Mouse (Mus musculus): ENCODE measurements at regions not wholly inside any gene's neighbourhood (a gene's known extent, or its start where the extent isn't known, plus 50 kb on each side); places are given as distances from the start of the nearest gene placed in this dataset.

- Histone ChIP-seq H3K9ac (replicated peaks; ENCODE audit: low read length, poor library complexity, severe bottlenecking) (no peak overlapping the region), H3K4me1 (ENCODE audit: insufficient read depth, low read length) (no peaks in the 10 kb centered on the region), H3K4me2 (ENCODE audit: low read depth, low read length, poor library complexity, severe bottlenecking) (no peak overlapping the region), H3K4me3 (ENCODE audit: low read depth, low read length) (no peak overlapping the region), H3K36me3 (ENCODE audit: insufficient read depth, low read length) (no peaks in the 10 kb centered on the region), H3K27me3 (ENCODE audit: insufficient read depth, low read length) (no peaks in the 10 kb centered on the region), H3K9me3 (ENCODE audit: low read length) (no peaks in the 10 kb centered on the region), H3K27ac (ENCODE audit: low read depth, low read length) (no peak overlapping the region)
- DNase-seq (ENCODE audit: low spot score): no peak
- no peak for ATAC-seq (ENCODE audit: low FRiP score)
- 79% methylated on average over 8 of the region's 8 CpGs for WGBS
- no peak for TF ChIP-seq CTCF (IDR thresholded peaks at IDR 0.05)
These were observed 57.8 kb downstream of the Dusp6 start for GRCm38 (mm10) chr10:99320797-99321196.

- H3K27me3 ChIP-seq (ENCODE audit: insufficient read depth, low read length): no peaks in the 10 kb centered on the region
- no peak for DNase-seq (ENCODE audit: low spot score)
- no peak overlapping the region for H3K4me3 ChIP-seq (ENCODE audit: low read depth, low read length)
- no peak for ATAC-seq (ENCODE audit: low FRiP score)
- H3K9me3 ChIP-seq (ENCODE audit: low read length): no peaks in the 10 kb centered on the region
- no peaks in the 10 kb centered on the region for H3K36me3 ChIP-seq (ENCODE audit: insufficient read depth, low read length)
- TF ChIP-seq CTCF (IDR thresholded peaks at IDR 0.05): no peak
- no peaks in the 10 kb centered on the region for H3K4me1 ChIP-seq (ENCODE audit: insufficient read depth, low read length)
- no peak overlapping the region for H3K9ac ChIP-seq (replicated peaks; ENCODE audit: low read length, poor library complexity, severe bottlenecking)
- 86% methylated on average over 8 of the region's 8 CpGs for WGBS
- H3K27ac ChIP-seq (ENCODE audit: low read depth, low read length): no peak overlapping the region
- H3K4me2 ChIP-seq (ENCODE audit: low read depth, low read length, poor library complexity, severe bottlenecking): no peak overlapping the region
These were observed 60.3 kb downstream of the Dusp6 start for GRCm38 (mm10) chr10:99323358-99323757.

DNA sequence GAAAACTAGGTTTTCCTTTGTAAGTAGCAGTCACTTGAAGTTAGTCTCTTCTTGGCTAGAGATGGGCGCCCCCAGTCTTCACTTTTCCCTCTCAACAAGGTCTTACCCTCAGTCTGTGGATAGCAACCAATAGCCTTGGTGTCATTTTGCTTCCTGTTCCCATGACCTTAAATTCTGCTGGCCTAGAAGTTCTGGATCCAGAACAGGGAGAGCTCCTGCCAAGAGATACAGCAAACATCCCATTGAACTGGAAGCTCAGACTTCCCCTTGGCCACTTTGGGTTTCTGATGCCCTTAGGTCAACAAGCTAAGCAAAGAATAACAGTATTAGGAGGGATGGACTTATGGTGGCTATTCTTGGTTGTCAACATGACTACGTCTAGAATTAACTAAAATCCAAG, 64.5 kb downstream of the Dusp6 start:
- 88% methylated on average over 2 of the region's 2 CpGs for WGBS
- Histone ChIP-seq H3K9ac (replicated peaks; ENCODE audit: low read length, poor library complexity, severe bottlenecking) (no peak overlapping the region), H3K27ac (ENCODE audit: low read depth, low read length) (no peak overlapping the region), H3K9me3 (ENCODE audit: low read length) (no peaks in the 10 kb centered on the region), H3K27me3 (ENCODE audit: insufficient read depth, low read length) (no peaks in the 10 kb centered on the region), H3K4me3 (ENCODE audit: low read depth, low read length) (no peak overlapping the region), H3K4me2 (ENCODE audit: low read depth, low read length, poor library complexity, severe bottlenecking) (no peak overlapping the region), H3K4me1 (ENCODE audit: insufficient read depth, low read length) (no peaks in the 10 kb centered on the region), H3K36me3 (ENCODE audit: insufficient read depth, low read length) (no peaks in the 10 kb centered on the region)
- ATAC-seq (ENCODE audit: low FRiP score) (no peak), DNase-seq (ENCODE audit: low spot score) (no peak)
- TF ChIP-seq CTCF (IDR thresholded peaks at IDR 0.05): no peak

DNA sequence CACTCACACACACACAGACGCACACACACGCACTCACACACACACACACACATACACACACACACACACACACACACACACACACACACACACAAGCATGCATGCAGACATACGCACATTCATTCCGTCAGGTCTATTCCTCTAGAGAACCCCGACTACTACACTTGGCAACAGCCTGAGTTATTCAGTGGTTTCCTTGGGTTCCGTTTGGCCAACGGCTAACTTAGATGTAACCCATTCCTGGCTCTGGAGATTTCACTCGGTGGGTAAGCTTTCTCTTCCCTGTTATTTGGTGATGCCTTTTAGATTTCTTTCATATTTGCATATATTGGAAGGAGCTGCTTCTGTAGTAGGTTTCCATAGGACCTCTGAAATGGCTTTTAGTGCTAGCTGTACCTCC, 65.5 kb downstream of the Dusp6 start:
- Histone ChIP-seq H3K4me3 (ENCODE audit: low read depth, low read length) (no peak overlapping the region), H3K27me3 (ENCODE audit: insufficient read depth, low read length) (no peaks in the 10 kb centered on the region), H3K4me1 (ENCODE audit: insufficient read depth, low read length) (no peaks in the 10 kb centered on the region), H3K9ac (replicated peaks; ENCODE audit: low read length, poor library complexity, severe bottlenecking) (no peak overlapping the region), H3K36me3 (ENCODE audit: insufficient read depth, low read length) (no peaks in the 10 kb centered on the region), H3K9me3 (ENCODE audit: low read length) (no peaks in the 10 kb centered on the region), H3K4me2 (ENCODE audit: low read depth, low read length, poor library complexity, severe bottlenecking) (no peak overlapping the region), H3K27ac (ENCODE audit: low read depth, low read length) (no peak overlapping the region)
- WGBS: 93% methylated on average over 8 of the region's 8 CpGs
- no peak for TF ChIP-seq CTCF (IDR thresholded peaks at IDR 0.05)
- DNase-seq (ENCODE audit: low spot score) (no peak), ATAC-seq (ENCODE audit: low FRiP score) (no peak)

GRCm38 (mm10) chr10:99329469-99329868, 66.4 kb downstream of the Dusp6 start:
- Histone ChIP-seq H3K27me3 (ENCODE audit: insufficient read depth, low read length) (no peaks in the 10 kb centered on the region), H3K9me3 (ENCODE audit: low read length) (no peaks in the 10 kb centered on the region), H3K27ac (ENCODE audit: low read depth, low read length) (no peak overlapping the region), H3K4me3 (ENCODE audit: low read depth, low read length) (no peak overlapping the region), H3K9ac (replicated peaks; ENCODE audit: low read length, poor library complexity, severe bottlenecking) (no peak overlapping the region), H3K36me3 (ENCODE audit: insufficient read depth, low read length) (no peaks in the 10 kb centered on the region), H3K4me1 (ENCODE audit: insufficient read depth, low read length) (no peaks in the 10 kb centered on the region), H3K4me2 (ENCODE audit: low read depth, low read length, poor library complexity, severe bottlenecking) (no peak overlapping the region)
- 87% methylated on average over 6 of the region's 6 CpGs for WGBS
- no peak for DNase-seq (ENCODE audit: low spot score)
- TF ChIP-seq CTCF (IDR thresholded peaks at IDR 0.05): no peak
- no peak for ATAC-seq (ENCODE audit: low FRiP score)

DNA sequence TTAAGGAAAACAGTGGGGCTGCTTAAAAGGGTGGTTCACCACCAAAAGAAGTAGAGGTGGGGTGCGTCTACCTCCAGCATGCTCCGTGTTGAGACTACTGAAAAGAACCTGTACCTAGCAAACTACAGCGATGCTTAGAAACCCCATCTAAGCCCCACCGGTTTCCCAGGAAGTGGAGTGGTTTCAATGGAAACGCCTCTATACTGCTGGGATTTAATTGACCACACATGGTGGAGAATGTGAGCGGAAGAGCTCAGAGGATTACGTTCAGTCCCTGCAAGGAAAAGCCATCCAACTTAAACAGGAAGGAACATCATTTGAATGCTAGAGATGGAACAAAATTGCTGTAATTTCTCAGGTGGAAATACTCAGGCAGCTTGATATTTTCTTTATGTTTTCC, 67.5 kb downstream of the Dusp6 start:
- ATAC-seq (ENCODE audit: low FRiP score): no peak
- Histone ChIP-seq H3K27ac (ENCODE audit: low read depth, low read length) (no peak overlapping the region), H3K4me3 (ENCODE audit: low read depth, low read length) (no peak overlapping the region), H3K4me1 (ENCODE audit: insufficient read depth, low read length) (no peaks in the 10 kb centered on the region), H3K4me2 (ENCODE audit: low read depth, low read length, poor library complexity, severe bottlenecking) (no peak overlapping the region), H3K27me3 (ENCODE audit: insufficient read depth, low read length) (no peaks in the 10 kb centered on the region), H3K9ac (replicated peaks; ENCODE audit: low read length, poor library complexity, severe bottlenecking) (no peak overlapping the region), H3K36me3 (ENCODE audit: insufficient read depth, low read length) (no peaks in the 10 kb centered on the region), H3K9me3 (ENCODE audit: low read length) (no peaks in the 10 kb centered on the region)
- DNase-seq (ENCODE audit: low spot score): no peak
- no peak for TF ChIP-seq CTCF (IDR thresholded peaks at IDR 0.05)
- WGBS: 22% methylated on average over 7 of the region's 7 CpGs

GRCm38 (mm10) chr10:99331876-99332275, 68.8 kb downstream of the Dusp6 start:
- Histone ChIP-seq H3K4me2 (ENCODE audit: low read depth, low read length, poor library complexity, severe bottlenecking) (no peak overlapping the region), H3K9me3 (ENCODE audit: low read length) (no peaks in the 10 kb centered on the region), H3K4me3 (ENCODE audit: low read depth, low read length) (no peak overlapping the region), H3K9ac (replicated peaks; ENCODE audit: low read length, poor library complexity, severe bottlenecking) (no peak overlapping the region), H3K27me3 (ENCODE audit: insufficient read depth, low read length) (no peaks in the 10 kb centered on the region), H3K27ac (ENCODE audit: low read depth, low read length) (no peak overlapping the region), H3K4me1 (ENCODE audit: insufficient read depth, low read length) (no peaks in the 10 kb centered on the region), H3K36me3 (ENCODE audit: insufficient read depth, low read length) (no peaks in the 10 kb centered on the region)
- WGBS: 96% methylated on average over 12 of the region's 12 CpGs
- DNase-seq (ENCODE audit: low spot score) (no peak), ATAC-seq (ENCODE audit: low FRiP score) (no peak)
- no peak for TF ChIP-seq CTCF (IDR thresholded peaks at IDR 0.05)
